Mouse (Mus musculus) E14TG2a.4 (cell line): ENCODE results near the gene Dapp1.

Source experiments
- CTCF ChIP-seq: conservative IDR thresholded peaks from 2 replicates; pipeline ENCODE4 v1.5.1; 2014; ENCODE audit warnings: low read length
- NANOG ChIP-seq: IDR thresholded peaks from 2 replicates; pipeline ENCODE4 v1.6.1; 2014; ENCODE audit warnings: borderline replicate concordance, low read length, mixed read lengths
- POU5F1 ChIP-seq: IDR thresholded peaks from 2 replicates; pipeline ENCODE4 v1.6.1; 2014; ENCODE audit warnings: low read length, borderline replicate concordance

DNA sequence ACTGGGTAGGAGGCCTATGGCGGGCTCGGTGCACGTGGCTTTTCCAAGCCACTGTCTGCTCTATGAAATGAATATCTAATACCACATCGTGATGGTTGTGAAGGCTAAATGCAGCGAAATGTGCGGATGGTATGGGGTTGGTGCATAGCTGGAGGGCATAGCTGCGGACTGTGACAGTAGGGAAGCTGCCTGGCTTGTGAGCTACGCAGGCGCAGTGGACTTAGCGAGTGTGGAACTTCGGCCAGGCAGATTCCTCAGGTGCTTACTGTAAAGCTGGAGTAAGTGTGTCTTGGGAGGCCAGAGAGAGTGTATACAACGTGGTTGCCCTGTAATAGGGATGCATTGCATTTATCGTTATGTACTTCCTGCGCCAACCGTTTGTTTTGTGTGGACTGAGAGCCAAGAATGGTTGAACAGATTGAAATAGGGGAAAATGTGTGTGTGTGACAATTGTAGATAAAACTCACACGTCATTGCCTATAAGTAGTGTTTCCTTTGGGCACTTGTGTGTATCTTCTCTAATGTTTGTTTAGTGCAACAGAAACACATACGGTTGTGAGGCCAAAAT lies 5.4 kb downstream of the Dapp1 start:
- TF ChIP-seq CTCF (no peak), NANOG (no peak), POU5F1 (no peak)
